Mouse (Mus musculus): ENCODE data around the gene 4930518I15Rik.
"Not testable (repeated sequence)": the region's sequence is repeated elsewhere in the genome, so short reads cannot be mapped to it uniquely, and the experiment has no call there.

4930518I15Rik gene

GRCm38 (mm10) chr2:156842711-156843110 is 15.0 kb downstream of the 4930518I15Rik start:
- DNase-seq (ENCODE audit: low read depth): no peak

GRCm38 (mm10) chr2:156841841-156842706 is 15.7 kb downstream of the 4930518I15Rik start:
- DNase-seq (ENCODE audit: low read depth): peak; percentile 84

- DNase-seq (ENCODE audit: low read depth): peak; percentile 49
Measured at GRCm38 (mm10) chr2:156841028-156841840, 16.5 kb downstream of the 4930518I15Rik start.

- peak; percentile 46 for DNase-seq (ENCODE audit: low read depth)
Measured at GRCm38 (mm10) chr2:156840301-156841027, 17.3 kb downstream of the 4930518I15Rik start.

- peak; percentile 80 for DNase-seq (ENCODE audit: low read depth)
Measured at GRCm38 (mm10) chr2:156839319-156840191, 18.2 kb downstream of the 4930518I15Rik start, which contains the start of gene Tgif2. Gene Tgif2 (plus strand): TSS chr2:156840007.

- DNase-seq (ENCODE audit: low read depth): no peak
Measured at GRCm38 (mm10) chr2:156838839-156839238, 18.9 kb downstream of the 4930518I15Rik start.

- no peak for DNase-seq (ENCODE audit: low read depth)
Measured at GRCm38 (mm10) chr2:156834336-156834735, 23.4 kb downstream of the 4930518I15Rik start.

- DNase-seq (ENCODE audit: low read depth): not testable (repeated sequence)
Measured at GRCm38 (mm10) chr2:156825128-156825527, 32.6 kb downstream of the 4930518I15Rik start.

- no peak for DNase-seq (ENCODE audit: low read depth)
Measured at GRCm38 (mm10) chr2:156816116-156816515, 41.6 kb downstream of the 4930518I15Rik start.

- no peak for DNase-seq (ENCODE audit: low read depth)
Measured at GRCm38 (mm10) chr2:156815412-156815811, 42.3 kb downstream of the 4930518I15Rik start.

- no peak for DNase-seq (ENCODE audit: low read depth)
Measured at GRCm38 (mm10) chr2:156814893-156815292, 42.9 kb downstream of the 4930518I15Rik start.

GRCm38 (mm10) chr2:156814344-156814801 is 43.4 kb downstream of the 4930518I15Rik start:
- no peak for DNase-seq (ENCODE audit: low read depth)

GRCm38 (mm10) chr2:156811556-156811955 is 46.2 kb downstream of the 4930518I15Rik start:
- no peak for DNase-seq (ENCODE audit: low read depth)

GRCm38 (mm10) chr2:156810716-156811115 is 47.0 kb downstream of the 4930518I15Rik start:
- peak; percentile 57 for DNase-seq (ENCODE audit: low read depth)

- peak; percentile 88 for DNase-seq (ENCODE audit: low read depth)
Measured at GRCm38 (mm10) chr2:156809579-156809978, 48.2 kb downstream of the 4930518I15Rik start.

- no peak for DNase-seq (ENCODE audit: low read depth)
Measured at GRCm38 (mm10) chr2:156806886-156807285, 50.9 kb downstream of the 4930518I15Rik start.
